Mouse (Mus musculus) spleen, adult 2 months (tissue): ENCODE measurements around the gene Rgcc.

Experiments used
- CTCF ChIP-seq: fragments of 200-500 bp; IDR thresholded peaks from 2 replicates; pipeline ENCODE4 v1.5.1; 2011; ENCODE audit warnings: mild to moderate bottlenecking, inconsistent platforms; ENCODE audit not compliant: insufficient read depth, insufficient read length, insufficient replicate concordance; ENCODE audit errors: extremely low read depth
- POLR2A ChIP-seq: fragments of 200-500 bp; IDR thresholded peaks from 2 replicates; pipeline ENCODE4 v1.6.1; 2011; ENCODE audit warnings: low read depth, low read length, inconsistent platforms

DNA sequence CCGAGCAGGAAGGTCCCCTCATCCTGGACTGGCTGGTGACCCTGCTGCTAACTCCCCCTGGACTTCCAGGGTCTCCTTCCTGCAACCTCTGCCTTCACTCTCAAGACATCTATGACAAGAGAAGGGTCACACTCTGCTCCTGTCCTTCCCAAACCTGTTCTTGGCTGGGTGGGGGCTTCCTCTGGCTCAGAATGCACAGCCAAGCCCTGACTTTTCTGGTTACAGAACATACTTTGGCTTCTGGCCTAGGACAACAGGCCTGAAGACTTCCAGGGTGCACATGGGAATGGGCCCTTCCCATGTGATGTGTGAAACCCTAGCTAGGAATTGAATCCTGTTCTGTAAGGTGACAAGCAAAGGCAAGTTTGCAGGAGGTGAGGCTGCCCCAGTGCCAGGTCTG, 22.0 kb downstream of the Rgcc start:
- no peak for TF ChIP-seq CTCF
- no peak for TF ChIP-seq POLR2A
